Mouse (Mus musculus) MEL (cell line): Measurements from ENCODE around the gene Zbtb46.

ENCODE experiments used
- CTCF ChIP-seq, 3 experiments: IDR thresholded peaks in 2 of 3; conservative IDR thresholded peaks in 1 of 3; 2 replicates each; pipeline ENCODE4 v1.5.1; 2011 to 2012; ENCODE audit warnings: low read length in 3 of 3, low read depth in 2 of 3, mild to moderate bottlenecking in 2 of 3, improper control_type of control experiment in 1 of 3, inconsistent platforms in 1 of 3, mixed read lengths in 1 of 3, moderate library complexity in 1 of 3; ENCODE audit not compliant: control insufficient read depth in 1 of 3, insufficient read depth in 1 of 3, poor library complexity in 1 of 3, severe bottlenecking in 1 of 3
- EP300 ChIP-seq, 2 experiments: IDR thresholded peaks; 2 replicates each; pipeline ENCODE4 v1.6.1; 2011; ENCODE audit warnings: improper control_type of control experiment in 2 of 2, low read length in 2 of 2, low read depth in 1 of 2, mild to moderate bottlenecking in 1 of 2
- ETS1 ChIP-seq: IDR thresholded peaks from 2 replicates; pipeline ENCODE4 v1.6.1; 2012; ENCODE audit warnings: low read depth, mild to moderate bottlenecking, inconsistent platforms, low read length, improper control_type of control experiment, moderate library complexity
- GABPA ChIP-seq: IDR thresholded peaks from 2 replicates; pipeline ENCODE4 v1.6.1; 2012; ENCODE audit warnings: low read depth, mild to moderate bottlenecking, inconsistent platforms, low read length, improper control_type of control experiment, moderate library complexity
- MAX ChIP-seq: IDR thresholded peaks from 2 replicates; pipeline ENCODE4 v1.6.1; 2011; ENCODE audit warnings: low read length, improper control_type of control experiment
- POLR2A ChIP-seq, 2 experiments: IDR thresholded peaks; 2 replicates each; pipeline ENCODE4 v1.6.1; 2011 to 2012; ENCODE audit warnings: low read length in 2 of 2, mild to moderate bottlenecking in 2 of 2, control low read depth in 1 of 2, improper control_type of control experiment in 1 of 2, low read depth in 1 of 2, moderate library complexity in 1 of 2; ENCODE audit not compliant: control insufficient read depth in 1 of 2, insufficient read depth in 1 of 2, poor library complexity in 1 of 2
- POLR2AphosphoS2 ChIP-seq: IDR thresholded peaks from 2 replicates; pipeline ENCODE4 v1.6.1; 2011; ENCODE audit warnings: low read length, improper control_type of control experiment
- RAD21 ChIP-seq: IDR thresholded peaks from 2 replicates; pipeline ENCODE4 v1.6.1; 2011; ENCODE audit warnings: mild to moderate bottlenecking, low read depth, low read length, improper control_type of control experiment

- no peak for TF ChIP-seq POLR2AphosphoS2
- no peak for TF ChIP-seq POLR2A (IDR thresholded peaks at IDR 0.05; ENCODE audit: control insufficient read depth in 1 of 2, insufficient read depth in 1 of 2, low read depth in 1 of 2, low read length in 2 of 2, poor library complexity in 1 of 2)
- no peak for TF ChIP-seq ETS1
- no peak for TF ChIP-seq MAX
- TF ChIP-seq GABPA = no peak
- no peak for TF ChIP-seq CTCF (IDR thresholded peaks at IDR 0.05 in 2 of 3, conservative IDR thresholded peaks at IDR 0.05 in 1 of 3; ENCODE audit: control insufficient read depth in 1 of 3, insufficient read depth in 1 of 3, low read depth in 2 of 3, low read length in 3 of 3, poor library complexity in 1 of 3, severe bottlenecking in 1 of 3)
- TF ChIP-seq RAD21 = no peak
- no peak for TF ChIP-seq EP300 (IDR thresholded peaks at IDR 0.05; ENCODE audit: low read depth in 1 of 2, low read length in 2 of 2)
Measured at GRCm38 (mm10) chr2:181455899-181456298, 3.3 kb downstream of the Zbtb46 start.
